Mouse (Mus musculus) heart, embryonic 15.5 days (tissue): ENCODE data around the gene Adcy4. TPM values are rescaled to one million over a fixed set of nuclear protein-coding genes. Genes with fewer than 3 reads are reported as not detected.
A peak's percentile ranks its signal among the peaks of the same experiment; 100 is the strongest.
"Not testable (repeated sequence)": the region's sequence is repeated elsewhere in the genome, so short reads cannot be mapped to it uniquely, and the experiment has no call there.

Experiments
- ATAC-seq: fragments of 200-750 bp; cut with Nextera tagmentation; replicated peaks from 2 replicates; pipeline ENCODE4 v1.8.0; 2017; ENCODE audit warnings: low read depth, moderate TSS enrichment; ENCODE audit not compliant: insufficient number of reproducible peaks, insufficient read depth, low FRiP score
- H3K27ac ChIP-seq: fragments of 300-500 bp; sonication (generic); 2 replicates; pipeline ENCODE4 v1.5.1; 2015; ENCODE audit warnings: mild to moderate bottlenecking, inconsistent platforms
- H3K27me3 ChIP-seq: fragments of 300-500 bp; sonication (generic); 2 replicates; pipeline ENCODE4 v1.6.1; 2015; ENCODE audit warnings: inconsistent platforms
- H3K36me3 ChIP-seq: fragments of 300-500 bp; sonication (generic); 2 replicates; pipeline ENCODE4 v1.6.1; 2015; ENCODE audit warnings: mild to moderate bottlenecking, inconsistent platforms
- H3K4me1 ChIP-seq: fragments of 300-500 bp; sonication (generic); replicated peaks from 2 replicates; pipeline ENCODE4 v1.6.1; 2015; ENCODE audit warnings: inconsistent platforms
- H3K4me2 ChIP-seq: fragments of 300-500 bp; sonication (generic); 2 replicates; pipeline ENCODE4 v1.6.1; 2015; ENCODE audit warnings: inconsistent platforms, mild to moderate bottlenecking, moderate library complexity
- H3K4me3 ChIP-seq: fragments of 300-500 bp; sonication (generic); 2 replicates; pipeline ENCODE4 v1.5.1; 2015; ENCODE audit warnings: mild to moderate bottlenecking, inconsistent platforms
- H3K9ac ChIP-seq: fragments of 300-500 bp; sonication (generic); 2 replicates; pipeline ENCODE4 v1.6.1; 2015; ENCODE audit warnings: mild to moderate bottlenecking, inconsistent platforms
- H3K9me3 ChIP-seq: fragments of 300-500 bp; sonication (generic); replicated peaks from 2 replicates; pipeline ENCODE4 v1.6.1; 2016; ENCODE audit warnings: inconsistent platforms
- WGBS: fragments of 180-500 bp; shearing (Covaris S2); methylation state at CpG from one replicate; pipeline ENCODE4 v1.1.7; 2015; ENCODE audit warnings: mixed read lengths; 5-methylcytosine and 5-hydroxymethylcytosine counted together
- polyA plus RNA-seq: library from polyadenylated mRNA; unstranded; fragments of >200 nt; fragmentation: Nextera tagmentation; extraction: Ambion mirVana; gene quantifications from 2 replicates; pipeline ENCODE4 v1.2.1, GENCODE M21; 2015

The Adcy4 gene
- polyA plus RNA-seq, 1 experiment from 2014 or later: 14.9 TPM

GRCm38 (mm10) chr14:55769087-55769703 is 14.7 kb downstream of the Adcy4 start:
- no peak overlapping the region for H3K4me2 ChIP-seq
- no peak for ATAC-seq
- WGBS: 71% methylated on average over 16 of the region's 16 CpGs
- H3K36me3 ChIP-seq: no peaks in the 10 kb centered on the region
- no peaks in the 10 kb centered on the region for H3K9me3 ChIP-seq
- peaks cover 36% of the 10 kb centered on the region for H3K27me3 ChIP-seq
- no peak overlapping the region for H3K9ac ChIP-seq
- peaks cover 11% of the 10 kb centered on the region for H3K4me1 ChIP-seq
- H3K27ac ChIP-seq: no peak overlapping the region
- H3K4me3 ChIP-seq: no peak overlapping the region

- H3K27me3 ChIP-seq: peaks cover 36% of the 10 kb centered on the region
- no peak overlapping the region for H3K4me3 ChIP-seq
Measured at GRCm38 (mm10) chr14:55768555-55768954, 15.3 kb downstream of the Adcy4 start.

GRCm38 (mm10) chr14:55767519-55768414 is 16.1 kb downstream of the Adcy4 start:
- peak overlapping the region; percentile 82 for H3K4me2 ChIP-seq
- ATAC-seq: peak; percentile 41; the same call in 1 of the 2 replicates
- H3K9me3 ChIP-seq: no peaks in the 10 kb centered on the region
- peaks cover 36% of the 10 kb centered on the region for H3K27me3 ChIP-seq
- H3K27ac ChIP-seq: no peak overlapping the region
- H3K4me3 ChIP-seq: peak overlapping the region; percentile 49
- H3K9ac ChIP-seq: peak overlapping the region; percentile 59
- H3K4me1 ChIP-seq: peaks cover 20% of the 10 kb centered on the region
- no peaks in the 10 kb centered on the region for H3K36me3 ChIP-seq
- 11% methylated on average over 52 of the region's 52 CpGs for WGBS

More at GRCm38 (mm10) chr14:55768555-55768954, 15.3 kb downstream of the Adcy4 start:
- Histone ChIP-seq H3K9me3 (no peaks in the 10 kb centered on the region), H3K36me3 (no peaks in the 10 kb centered on the region), H3K4me2 (no peak overlapping the region; the same call in 1 of the 2 replicates), H3K4me1 (peaks cover 12% of the 10 kb centered on the region), H3K27ac (no peak overlapping the region), H3K9ac (no peak overlapping the region)
- 80% methylated on average over 6 of the region's 6 CpGs for WGBS
- no peak for ATAC-seq

- Histone ChIP-seq H3K36me3 (no peaks in the 10 kb centered on the region), H3K9me3 (no peaks in the 10 kb centered on the region), H3K4me1 (peaks cover 35% of the 10 kb centered on the region), H3K27me3 (peaks cover 44% of the 10 kb centered on the region), H3K4me3 (no peak within 1 kb of the TSS), H3K27ac (no peak within 1 kb of the TSS), H3K9ac (no peak within 1 kb of the TSS), H3K4me2 (no peak within 1 kb of the TSS)
- WGBS: 73% methylated on average over 4 of the region's 4 CpGs
- ATAC-seq: no peak
Measured at GRCm38 (mm10) chr14:55765696-55766095, 18.2 kb downstream of the Adcy4 start, which contains the start of gene Ltb4r1. Ltb4r1 (plus strand) TSS chr14:55765962.

GRCm38 (mm10) chr14:55763166-55763565 is 20.7 kb downstream of the Adcy4 start:
- Histone ChIP-seq H3K4me2 (peak overlapping the region; percentile 97; the same call in 1 of the 2 replicates), H3K27ac (peak overlapping the region; percentile 44), H3K4me1 (peaks cover 41% of the 10 kb centered on the region), H3K9me3 (no peaks in the 10 kb centered on the region), H3K36me3 (no peaks in the 10 kb centered on the region), H3K4me3 (no peak overlapping the region; the same call in 1 of the 2 replicates), H3K9ac (no peak overlapping the region), H3K27me3 (peaks cover 33% of the 10 kb centered on the region)
- ATAC-seq: no peak
- 22% methylated on average over 7 of the region's 7 CpGs for WGBS

- WGBS: under 1% methylated on average over 77 of the region's 77 CpGs
- Histone ChIP-seq H3K36me3 (no peaks in the 10 kb centered on the region), H3K9ac (peak overlapping the region; percentile 54), H3K9me3 (no peaks in the 10 kb centered on the region), H3K27me3 (peaks cover 26% of the 10 kb centered on the region), H3K27ac (peak overlapping the region; percentile 44), H3K4me2 (peak overlapping the region; percentile 97), H3K4me3 (peak overlapping the region; percentile 51), H3K4me1 (peaks cover 37% of the 10 kb centered on the region)
- ATAC-seq: peak; percentile 56
Measured at GRCm38 (mm10) chr14:55762001-55762821, 21.7 kb downstream of the Adcy4 start.

- no peak for ATAC-seq
- Histone ChIP-seq H3K27me3 (peaks cover 18% of the 10 kb centered on the region), H3K9ac (peak within 1 kb of the TSS; percentile 54), H3K27ac (no peak within 1 kb of the TSS), H3K4me1 (peaks cover 36% of the 10 kb centered on the region), H3K4me3 (peak within 1 kb of the TSS; percentile 51), H3K9me3 (no peaks in the 10 kb centered on the region), H3K4me2 (peak within 1 kb of the TSS; percentile 97), H3K36me3 (no peaks in the 10 kb centered on the region)
- WGBS: 78% methylated on average over 6 of the region's 6 CpGs
Measured at GRCm38 (mm10) chr14:55761163-55761562, 22.7 kb downstream of the Adcy4 start, which contains the start of gene Ltb4r2. Ltb4r2 (plus strand) TSS chr14:55761428.

- H3K9me3 ChIP-seq, H3K27ac ChIP-seq, ATAC-seq, H3K36me3 ChIP-seq: not testable (repeated sequence)
- peaks cover 36% of the 10 kb centered on the region for H3K4me1 ChIP-seq
- H3K4me3 ChIP-seq: peak overlapping the region; percentile 28
- H3K27me3 ChIP-seq: peaks cover 18% of the 10 kb centered on the region
- peak overlapping the region; percentile 54 for H3K4me2 ChIP-seq
- H3K9ac ChIP-seq: 0 out of 2 replicates have a peak overlapping the region, but pooled peaks have one; percentile 30
- WGBS: 0% methylated on average over 6 of the region's 6 CpGs
Measured at GRCm38 (mm10) chr14:55760156-55760555, 23.7 kb downstream of the Adcy4 start.

GRCm38 (mm10) chr14:55758363-55758784 is 25.5 kb downstream of the Adcy4 start, which contains the start of gene Cideb:
Cideb (minus strand) TSS chr14:55758458.
- H3K27ac ChIP-seq: no peak within 1 kb of the TSS
- H3K9me3 ChIP-seq: no peaks in the 10 kb centered on the region
- peaks cover 12% of the 10 kb centered on the region for H3K27me3 ChIP-seq
- no peak for ATAC-seq
- H3K4me1 ChIP-seq: peaks cover 33% of the 10 kb centered on the region
- no peak within 1 kb of the TSS for H3K9ac ChIP-seq
- peaks cover 23% of the 10 kb centered on the region for H3K36me3 ChIP-seq
- H3K4me2 ChIP-seq: peak within 1 kb of the TSS; percentile 14; the same call in 1 of the 2 replicates
- 16% methylated on average over 8 of the region's 8 CpGs for WGBS
- H3K4me3 ChIP-seq: no peak within 1 kb of the TSS

GRCm38 (mm10) chr14:55757566-55757965 is 26.3 kb downstream of the Adcy4 start:
- Histone ChIP-seq H3K4me1 (peaks cover 25% of the 10 kb centered on the region), H3K36me3 (peaks cover 31% of the 10 kb centered on the region), H3K9ac (no peak overlapping the region), H3K9me3 (no peaks in the 10 kb centered on the region), H3K4me3 (no peak overlapping the region), H3K4me2 (no peak overlapping the region), H3K27ac (no peak overlapping the region), H3K27me3 (peaks cover 12% of the 10 kb centered on the region)
- 34% methylated on average over 6 of the region's 6 CpGs for WGBS
- ATAC-seq: no peak
